Mouse (Mus musculus): ENCODE data around the gene Farp1.

Farp1 gene

GRCm38 (mm10) chr14:121145698-121146097 is 110.7 kb downstream of the Farp1 start:
- peak; percentile 81 for DNase-seq (ENCODE audit: low spot score)

- peak; percentile 47 for DNase-seq (ENCODE audit: low spot score)
These were observed 111.2 kb downstream of the Farp1 start for GRCm38 (mm10) chr14:121146213-121146612.

- no peak for DNase-seq (ENCODE audit: low spot score)
These were observed 112.0 kb downstream of the Farp1 start for GRCm38 (mm10) chr14:121147026-121147425.

DNA sequence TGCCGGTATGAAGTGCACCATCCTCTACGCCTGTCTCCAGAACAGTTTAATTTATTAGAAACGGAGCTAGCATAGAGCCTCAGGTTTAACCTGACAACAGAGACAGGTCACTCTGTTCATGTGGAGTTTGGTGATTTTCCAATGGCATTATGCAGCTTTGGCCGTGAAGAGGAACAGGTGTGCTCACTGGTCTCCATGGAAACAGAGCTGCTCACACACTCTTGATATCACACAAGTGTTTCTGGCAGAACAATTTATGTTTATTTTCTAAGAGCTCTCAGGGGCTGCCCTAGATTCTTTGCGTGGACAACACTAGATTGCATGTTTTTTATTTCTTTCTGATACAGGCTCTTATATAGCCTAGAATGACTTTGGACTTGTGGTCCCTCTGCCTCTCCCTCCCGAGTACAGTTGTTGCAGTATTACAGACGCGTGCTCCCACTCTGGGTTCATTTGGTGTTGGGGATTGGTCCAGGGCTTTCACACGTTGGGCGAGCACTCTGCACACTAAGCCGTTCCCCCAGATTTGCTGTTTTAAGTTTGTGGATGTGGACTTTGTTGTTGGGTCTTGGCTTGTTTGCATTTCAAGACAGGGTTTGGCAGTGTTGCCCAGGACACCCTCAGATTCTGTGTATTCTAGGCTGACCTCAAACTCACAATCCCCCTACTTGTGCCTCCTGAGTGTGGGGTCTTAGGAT is 113.2 kb downstream of the Farp1 start:
- no peak for DNase-seq (ENCODE audit: low spot score)

DNA sequence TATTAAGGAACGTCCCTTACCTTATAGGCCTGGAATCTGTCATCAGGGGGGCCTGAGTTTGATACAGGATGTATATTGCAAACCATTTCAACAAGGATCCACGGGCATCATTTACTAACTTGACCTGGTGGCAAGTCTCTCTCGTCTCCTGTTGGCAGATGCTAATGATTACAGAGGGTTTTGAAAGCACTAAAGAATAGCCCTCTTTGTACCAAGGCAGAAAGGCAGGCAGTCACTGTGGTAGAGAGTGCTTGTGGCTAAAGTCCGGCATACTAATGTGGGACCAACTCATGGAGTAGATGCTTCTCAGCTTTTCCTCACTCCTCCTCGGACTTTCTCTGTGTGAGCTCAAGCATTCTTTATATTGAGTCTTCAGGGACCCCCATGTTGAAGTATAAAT is 115.0 kb downstream of the Farp1 start:
- no peak for DNase-seq (ENCODE audit: low spot score)

DNA sequence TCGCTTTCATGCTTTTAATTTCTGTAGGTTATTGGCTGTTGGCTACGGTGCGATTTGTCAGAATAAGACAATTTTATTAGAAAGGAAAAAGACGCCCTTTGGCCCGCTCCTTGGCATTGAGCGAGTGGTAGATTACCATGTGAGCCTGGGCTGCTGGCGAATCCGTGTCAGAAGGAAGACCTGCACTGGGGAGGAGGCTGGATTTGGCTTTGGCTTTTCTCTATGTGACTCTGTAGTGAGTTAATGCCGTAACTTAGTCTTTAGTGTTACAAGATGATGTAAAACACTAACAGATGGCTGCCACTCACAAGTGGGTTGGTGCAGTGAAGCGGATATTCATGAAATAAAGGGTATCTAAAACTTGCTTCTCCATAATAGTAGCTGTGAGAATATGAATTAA is 116.8 kb downstream of the Farp1 start:
- DNase-seq (ENCODE audit: low spot score) = no peak

DNA sequence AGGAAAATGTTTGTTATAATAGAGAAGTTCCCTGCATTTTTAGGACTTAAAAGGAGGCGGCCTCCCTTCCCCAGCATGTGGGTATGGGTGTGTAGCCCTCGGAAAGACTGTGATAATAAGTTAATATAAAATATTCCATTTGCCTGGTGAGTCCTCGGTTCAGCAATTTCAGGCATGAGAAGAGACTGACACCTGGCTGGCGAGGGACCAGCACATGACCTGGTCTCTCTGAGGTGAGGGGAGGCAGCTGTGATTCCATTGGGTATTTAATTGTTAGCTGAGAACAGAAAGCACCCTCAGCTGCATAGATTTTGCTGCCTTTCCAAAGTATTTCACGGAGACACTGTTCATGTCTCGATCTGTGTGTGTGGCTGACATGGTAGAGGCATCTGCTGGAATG is 117.8 kb downstream of the Farp1 start:
- DNase-seq (ENCODE audit: low spot score) = no peak

- no peak for DNase-seq (ENCODE audit: low spot score)
These were observed 118.3 kb downstream of the Farp1 start for GRCm38 (mm10) chr14:121153260-121153659.

DNA sequence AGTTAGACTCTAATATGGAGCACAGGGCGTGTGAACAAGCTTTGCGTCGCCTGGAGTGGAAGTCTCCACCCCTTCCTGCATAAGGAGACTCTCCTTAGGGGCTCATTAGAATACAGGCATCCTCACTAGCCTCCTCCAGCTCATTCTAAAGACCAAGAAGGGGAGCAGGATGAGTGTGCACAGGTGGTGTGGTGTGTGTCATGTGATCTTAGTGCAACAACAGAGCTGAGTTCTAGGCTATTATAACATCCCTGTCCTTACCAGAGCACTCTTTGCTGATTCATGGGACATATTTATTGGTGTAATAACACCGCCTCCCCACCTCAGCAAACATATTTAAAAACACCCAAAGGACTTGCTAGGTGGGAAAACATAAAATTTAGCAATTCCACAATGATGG is 120.2 kb downstream of the Farp1 start:
- no peak for DNase-seq (ENCODE audit: low spot score)

DNA sequence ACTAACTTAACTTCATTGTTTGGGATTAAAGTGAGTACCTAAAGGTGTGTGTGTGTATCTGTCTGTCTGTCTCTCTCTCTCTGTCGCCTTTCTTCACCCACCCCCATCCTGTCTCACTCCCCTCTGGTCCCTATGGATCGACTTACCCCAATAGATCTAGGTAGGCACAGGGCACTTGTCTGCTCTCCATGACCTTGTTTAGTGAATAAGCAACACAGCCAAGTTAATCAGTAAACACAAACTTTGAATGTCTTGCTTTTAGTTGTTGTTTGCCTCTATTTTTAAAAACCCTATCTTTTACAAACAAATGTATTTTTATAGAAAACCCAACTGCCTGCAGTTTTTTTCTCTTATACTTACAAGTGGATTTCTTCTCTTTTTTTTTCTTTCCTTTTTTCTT is 123.6 kb downstream of the Farp1 start:
- DNase-seq (ENCODE audit: low spot score) = no peak

GRCm38 (mm10) chr14:121162822-121163221 is 127.8 kb downstream of the Farp1 start:
- DNase-seq (ENCODE audit: low spot score) = no peak

- no peak for DNase-seq (ENCODE audit: low spot score)
These were observed 129.9 kb downstream of the Farp1 start for GRCm38 (mm10) chr14:121164866-121165265.

- DNase-seq (ENCODE audit: low spot score) = no peak
These were observed 130.5 kb downstream of the Farp1 start for GRCm38 (mm10) chr14:121165408-121166037.

GRCm38 (mm10) chr14:121166038-121166436 is 131.0 kb downstream of the Farp1 start:
- no peak for DNase-seq (ENCODE audit: low spot score)

GRCm38 (mm10) chr14:121168716-121169115 is 133.7 kb downstream of the Farp1 start:
- no peak for DNase-seq (ENCODE audit: low spot score)

- DNase-seq (ENCODE audit: low spot score) = peak; percentile 27
These were observed 135.3 kb downstream of the Farp1 start for GRCm38 (mm10) chr14:121170321-121170720.

- DNase-seq (ENCODE audit: low spot score) = no peak
These were observed 137.4 kb downstream of the Farp1 start for GRCm38 (mm10) chr14:121172065-121173036.

- DNase-seq (ENCODE audit: low spot score) = no peak
These were observed 140.4 kb downstream of the Farp1 start for GRCm38 (mm10) chr14:121175385-121175784.

DNA sequence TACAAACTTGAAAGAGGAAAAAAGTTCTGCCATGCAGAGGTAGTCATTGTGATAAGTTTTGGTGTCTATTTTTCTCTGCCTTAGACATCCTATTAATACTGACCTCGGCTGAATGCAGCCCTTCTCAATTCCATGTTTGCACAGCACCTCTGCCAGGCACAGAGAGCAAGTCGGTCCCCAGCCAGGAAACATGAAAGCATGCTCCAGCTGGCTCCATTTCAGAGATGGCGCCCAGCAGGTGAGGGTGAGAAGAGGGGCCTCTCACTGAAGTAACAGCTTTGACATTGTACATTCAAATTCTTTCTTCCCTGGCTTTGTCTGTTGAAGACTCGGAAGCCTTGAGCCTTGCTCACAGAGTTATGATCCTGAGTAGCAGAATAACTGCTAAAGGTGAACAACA is 140.9 kb downstream of the Farp1 start:
- no peak for DNase-seq (ENCODE audit: low spot score)

- no peak for DNase-seq (ENCODE audit: low spot score)
These were observed 142.9 kb downstream of the Farp1 start for GRCm38 (mm10) chr14:121177907-121178306.

GRCm38 (mm10) chr14:121180611-121181010 is 145.6 kb downstream of the Farp1 start:
- no peak for DNase-seq (ENCODE audit: low spot score)

GRCm38 (mm10) chr14:121181798-121182197 is 146.8 kb downstream of the Farp1 start:
- DNase-seq (ENCODE audit: low spot score) = no peak

- no peak for DNase-seq (ENCODE audit: low spot score)
These were observed 148.0 kb downstream of the Farp1 start for GRCm38 (mm10) chr14:121182967-121183366.

All from yolk sac, embryonic 10.5 days (tissue).